Mouse (Mus musculus) E14TG2a.4 (cell line): ENCODE measurements around the gene Vangl1.

ENCODE experiments used
- H3K27me3 ChIP-seq: 2 replicates; pipeline ENCODE4 v1.6.1; 2014; ENCODE audit warnings: low read length, control low read depth; ENCODE audit not compliant: insufficient read depth
- H3K36me3 ChIP-seq: 2 replicates; pipeline ENCODE4 v1.6.1; 2014; ENCODE audit warnings: low read length, control low read depth; ENCODE audit not compliant: insufficient read depth
- H3K4me1 ChIP-seq: replicated peaks from 2 replicates; pipeline ENCODE4 v1.6.1; 2014; ENCODE audit warnings: low read depth, low read length, control low read depth
- H3K4me3 ChIP-seq: replicated peaks from 2 replicates; pipeline ENCODE4 v1.5.1; 2014; ENCODE audit warnings: mild to moderate bottlenecking, low read length
- H3K9me3 ChIP-seq: 2 replicates; pipeline ENCODE4 v1.6.1; 2014; ENCODE audit warnings: low read length, control low read depth
- CTCF ChIP-seq: conservative IDR thresholded peaks from 2 replicates; pipeline ENCODE4 v1.5.1; 2014; ENCODE audit warnings: low read length
- NANOG ChIP-seq: IDR thresholded peaks from 2 replicates; pipeline ENCODE4 v1.6.1; 2014; ENCODE audit warnings: borderline replicate concordance, low read length, mixed read lengths
- POU5F1 ChIP-seq: IDR thresholded peaks from 2 replicates; pipeline ENCODE4 v1.6.1; 2014; ENCODE audit warnings: low read length, borderline replicate concordance

The Vangl1 gene

DNA sequence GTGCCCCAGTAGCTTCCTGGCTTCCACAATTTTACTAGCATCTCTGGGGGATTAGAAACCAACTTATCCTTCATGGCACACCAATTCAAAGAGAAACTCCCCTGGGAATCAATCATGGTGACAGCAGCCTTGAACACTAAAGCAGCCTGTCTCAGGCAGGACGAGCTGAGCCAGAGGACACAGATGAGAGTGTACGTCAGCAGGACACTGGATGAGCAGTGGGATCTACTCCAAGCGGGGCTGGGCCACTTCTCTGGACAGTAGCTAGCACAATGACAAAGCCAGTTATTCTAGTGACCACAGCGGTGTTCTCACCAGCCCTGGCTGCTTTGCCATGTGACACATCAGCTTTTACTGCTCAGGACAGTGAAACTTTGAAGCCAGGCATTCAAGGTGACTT, 23.3 kb downstream of the Vangl1 start:
- H3K36me3 ChIP-seq, result peaks cover 56% of the 10 kb centered on the region
- TF ChIP-seq CTCF (no peak), NANOG (no peak), POU5F1 (no peak)

GRCm38 (mm10) chr3:102180746-102181145, 23.7 kb downstream of the Vangl1 start:
- no peak overlapping the region for H3K4me3 ChIP-seq
- H3K36me3 ChIP-seq, result peaks cover 52% of the 10 kb centered on the region
- H3K4me1 ChIP-seq, result peaks cover 52% of the 10 kb centered on the region
- no peaks in the 10 kb centered on the region for H3K27me3 ChIP-seq
- H3K9me3 ChIP-seq, result peaks cover 1% of the 10 kb centered on the region
- TF ChIP-seq NANOG, result no peak
- no peak for TF ChIP-seq CTCF
- no peak for TF ChIP-seq POU5F1

More for the DNA sequence above, 23.3 kb downstream of the Vangl1 start:
- no peak overlapping the region for H3K4me3 ChIP-seq
- no peaks in the 10 kb centered on the region for H3K27me3 ChIP-seq
- peaks cover 6% of the 10 kb centered on the region for H3K9me3 ChIP-seq
- peaks cover 47% of the 10 kb centered on the region for H3K4me1 ChIP-seq

GRCm38 (mm10) chr3:102179869-102180268, 24.6 kb downstream of the Vangl1 start:
- H3K36me3 ChIP-seq, result peaks cover 46% of the 10 kb centered on the region

GRCm38 (mm10) chr3:102177837-102178615, 26.5 kb downstream of the Vangl1 start:
- H3K36me3 ChIP-seq, result peaks cover 44% of the 10 kb centered on the region
- peaks cover 53% of the 10 kb centered on the region for H3K4me1 ChIP-seq
- H3K27me3 ChIP-seq, result no peaks in the 10 kb centered on the region
- H3K4me3 ChIP-seq, result no peak overlapping the region
- no peaks in the 10 kb centered on the region for H3K9me3 ChIP-seq
- TF ChIP-seq CTCF, result no peak
- no peak for TF ChIP-seq NANOG
- no peak for TF ChIP-seq POU5F1

More at GRCm38 (mm10) chr3:102179869-102180268, 24.6 kb downstream of the Vangl1 start:
- peaks cover 52% of the 10 kb centered on the region for H3K4me1 ChIP-seq
- H3K27me3 ChIP-seq, result no peaks in the 10 kb centered on the region
- no peak for TF ChIP-seq NANOG
- no peak for TF ChIP-seq CTCF
- no peak for TF ChIP-seq POU5F1
- no peak overlapping the region for H3K4me3 ChIP-seq
- no peaks in the 10 kb centered on the region for H3K9me3 ChIP-seq

DNA sequence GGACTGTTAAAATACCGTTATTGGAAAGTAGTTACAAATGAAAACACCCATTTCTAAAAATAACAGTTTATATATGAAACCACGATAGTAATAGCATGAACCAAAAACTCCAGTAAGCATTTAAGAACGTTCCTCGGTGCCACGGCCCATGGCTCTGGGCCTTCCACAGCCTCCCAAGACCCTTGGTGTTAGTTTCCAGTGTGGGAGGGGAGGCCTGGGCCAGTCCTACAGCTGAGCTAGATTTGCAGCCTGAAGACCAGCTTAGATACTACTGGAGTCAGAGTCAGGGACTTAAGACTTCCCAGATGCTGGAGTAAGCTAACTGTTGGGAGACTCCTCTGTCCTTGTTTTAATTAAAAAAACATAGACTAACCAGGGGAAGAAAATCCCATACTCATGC, 28.4 kb downstream of the Vangl1 start:
- peaks cover 38% of the 10 kb centered on the region for H3K36me3 ChIP-seq
- H3K4me3 ChIP-seq, result no peak overlapping the region; the same call in 1 of the 2 replicates
- TF ChIP-seq NANOG (no peak), POU5F1 (no peak), CTCF (no peak)
- no peaks in the 10 kb centered on the region for H3K27me3 ChIP-seq
- no peaks in the 10 kb centered on the region for H3K9me3 ChIP-seq
- H3K4me1 ChIP-seq, result peaks cover 67% of the 10 kb centered on the region

GRCm38 (mm10) chr3:102175701-102176100, 28.8 kb downstream of the Vangl1 start:
- H3K36me3 ChIP-seq, result peaks cover 35% of the 10 kb centered on the region
- H3K4me3 ChIP-seq, result no peak overlapping the region; the same call in 1 of the 2 replicates
- no peaks in the 10 kb centered on the region for H3K9me3 ChIP-seq
- H3K4me1 ChIP-seq, result peaks cover 69% of the 10 kb centered on the region
- TF ChIP-seq CTCF (no peak), POU5F1 (no peak), NANOG (no peak)
- no peaks in the 10 kb centered on the region for H3K27me3 ChIP-seq

GRCm38 (mm10) chr3:102174118-102174865, 30.2 kb downstream of the Vangl1 start:
- H3K27me3 ChIP-seq, result no peaks in the 10 kb centered on the region
- H3K9me3 ChIP-seq, result no peaks in the 10 kb centered on the region
- no peak overlapping the region for H3K4me3 ChIP-seq
- TF ChIP-seq NANOG (no peak), CTCF (no peak), POU5F1 (no peak)
- peaks cover 73% of the 10 kb centered on the region for H3K4me1 ChIP-seq
- peaks cover 32% of the 10 kb centered on the region for H3K36me3 ChIP-seq

DNA sequence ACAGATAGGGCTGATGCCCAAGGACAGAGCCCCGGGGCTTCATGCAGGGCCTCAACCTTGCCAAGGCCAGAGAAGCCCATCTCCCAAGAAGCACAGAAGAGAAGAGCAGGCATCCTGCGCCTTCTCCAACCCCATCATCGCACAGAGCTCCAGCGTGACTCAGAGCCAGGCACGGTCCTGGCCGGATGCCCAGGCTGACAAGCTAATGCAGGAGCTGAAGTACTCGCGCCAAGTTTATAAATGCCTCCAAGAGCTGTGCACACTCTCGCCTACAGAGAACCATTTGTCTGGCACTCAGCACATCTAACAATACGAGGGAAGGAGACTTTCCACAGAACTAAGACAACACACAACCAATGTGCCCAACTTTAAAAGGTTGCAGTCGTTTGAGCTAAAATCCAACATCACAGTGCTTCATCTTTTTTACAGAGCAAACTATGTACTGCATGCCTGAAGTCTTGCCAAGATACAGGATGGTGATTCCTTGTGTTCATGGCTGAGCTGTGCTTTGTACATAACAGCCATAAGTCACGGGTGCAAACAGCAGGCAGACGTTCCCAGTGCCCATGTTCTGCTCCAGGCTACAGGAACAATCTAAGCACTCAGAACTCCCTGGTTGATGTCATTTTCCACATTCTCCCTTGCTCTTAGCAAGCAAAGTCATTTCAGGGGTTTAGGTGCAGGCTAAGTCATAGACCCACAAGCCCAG, 35.1 kb downstream of the Vangl1 start:
- H3K9me3 ChIP-seq, result no peaks in the 10 kb centered on the region
- peak overlapping the region; percentile 81 for H3K4me3 ChIP-seq
- H3K4me1 ChIP-seq, result peaks cover 75% of the 10 kb centered on the region
- peaks cover 26% of the 10 kb centered on the region for H3K36me3 ChIP-seq
- H3K27me3 ChIP-seq, result no peaks in the 10 kb centered on the region
- TF ChIP-seq NANOG (no peak), CTCF (no peak), POU5F1 (no peak)
